Mouse (Mus musculus): ENCODE data around the gene Egflam. TPM values are rescaled to one million over a fixed set of nuclear protein-coding genes. Genes with fewer than 3 reads are reported as not detected.

Egflam gene
- polyA plus RNA-seq, 1 experiment from 2014 or later: 8.8 TPM

DNA sequence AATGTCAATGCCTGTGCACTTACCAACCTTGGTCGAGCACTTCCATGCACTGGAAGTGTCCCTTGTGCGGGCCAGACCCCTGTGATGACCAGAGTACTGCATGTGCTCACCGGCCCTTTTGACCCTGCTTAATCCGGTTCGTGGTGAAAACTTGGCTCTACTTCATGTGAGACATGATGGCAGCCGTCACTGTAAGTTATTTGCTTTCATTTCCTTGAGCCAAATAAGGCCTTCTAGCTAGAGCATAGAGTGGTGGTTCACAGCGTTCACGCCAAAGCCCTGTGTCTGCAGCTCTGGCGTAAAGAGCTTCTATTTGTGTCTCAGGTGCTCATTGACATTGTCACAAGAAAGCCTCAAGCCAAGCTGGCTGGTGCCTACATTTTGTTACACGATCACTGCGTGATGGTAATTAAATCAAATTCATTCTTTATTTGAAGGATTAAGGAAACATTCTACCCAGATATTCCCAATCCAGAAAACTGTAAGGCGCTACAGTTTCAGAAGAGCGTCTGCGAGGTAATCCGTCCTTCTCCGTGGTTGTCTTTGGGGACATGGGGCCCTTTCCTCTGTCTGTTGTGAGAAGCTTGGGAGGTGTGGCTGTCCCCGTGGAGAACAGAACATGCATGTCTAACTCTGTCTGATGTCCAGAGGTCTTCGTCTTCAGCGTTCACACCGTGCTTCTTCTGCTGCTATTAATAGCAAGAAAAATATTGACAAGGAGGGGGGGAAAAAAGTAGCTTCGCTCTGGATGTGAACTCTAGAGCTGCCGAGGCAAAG is 208.3 kb downstream of the Egflam start:
- no peak overlapping the region for H3K4me2 ChIP-seq

DNA sequence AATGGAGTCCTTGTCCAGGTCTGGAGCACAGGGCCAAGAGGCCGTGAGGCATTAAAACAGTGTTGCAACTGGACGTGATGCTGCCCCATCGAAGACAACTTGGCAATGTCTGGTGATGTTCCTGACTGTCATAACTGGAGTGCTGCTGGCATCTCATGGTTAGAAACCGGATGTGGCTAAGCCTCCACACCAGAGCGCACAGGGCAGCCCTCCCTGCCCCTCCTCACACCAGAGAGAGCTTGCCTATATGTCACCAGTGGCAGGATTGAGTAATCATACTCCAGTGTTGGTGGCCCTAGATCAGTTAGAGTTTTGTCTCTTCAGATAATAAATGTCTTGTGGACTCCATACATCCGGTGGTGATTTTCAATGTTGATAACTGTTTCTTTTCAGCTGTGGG is 210.5 kb downstream of the Egflam start:
- H3K9ac ChIP-seq: no peak overlapping the region
- no peak overlapping the region for H3K4me3 ChIP-seq (replicated peaks)
- H3K4me2 ChIP-seq: no peak overlapping the region
- H3K36me3 ChIP-seq (replicated peaks): no peaks in the 10 kb centered on the region; the same call in 1 of the 2 replicates
- no peaks in the 10 kb centered on the region for H3K9me3 ChIP-seq
- 85% methylated on average over 6 of the region's 6 CpGs for WGBS
- ATAC-seq (ENCODE audit: low FRiP score): no peak
- no peaks in the 10 kb centered on the region for H3K4me1 ChIP-seq
- H3K27me3 ChIP-seq: no peaks in the 10 kb centered on the region
- H3K27ac ChIP-seq: no peak overlapping the region

More for the DNA sequence above, 208.3 kb downstream of the Egflam start:
- Histone ChIP-seq H3K9me3 (no peaks in the 10 kb centered on the region), H3K9ac (no peak overlapping the region), H3K36me3 (replicated peaks) (no peaks in the 10 kb centered on the region; the same call in 1 of the 2 replicates), H3K27me3 (no peaks in the 10 kb centered on the region), H3K4me3 (replicated peaks) (no peak overlapping the region), H3K27ac (no peak overlapping the region), H3K4me1 (peaks cover 15% of the 10 kb centered on the region)
- no peak for ATAC-seq (ENCODE audit: low FRiP score)
- whole genome bisulfite sequencing: 95% methylated on average over 22 of the region's 22 CpGs

DNA sequence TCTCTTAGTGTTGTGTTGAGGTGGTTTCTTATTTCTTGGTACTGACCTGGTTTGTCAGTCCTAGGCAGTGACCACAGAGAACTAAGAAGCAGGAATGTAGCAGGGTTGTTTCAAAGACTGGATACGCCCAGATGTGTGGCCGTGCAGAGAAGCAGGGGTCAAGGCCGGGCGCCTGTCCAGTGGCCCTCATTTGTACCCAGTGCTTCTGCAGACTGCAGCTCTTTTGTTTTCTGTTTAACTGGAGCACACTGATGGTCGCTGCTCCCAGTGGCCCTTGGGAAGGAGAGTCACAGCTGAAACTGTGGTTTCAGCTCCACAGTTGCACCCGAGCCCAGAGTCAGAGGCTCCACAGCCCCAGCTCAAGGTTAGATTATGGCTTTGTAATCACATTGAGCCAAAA is 217.6 kb downstream of the Egflam start:
- no peaks in the 10 kb centered on the region for H3K9me3 ChIP-seq
- WGBS: 64% methylated on average over 6 of the region's 6 CpGs
- no peak overlapping the region for H3K4me3 ChIP-seq (replicated peaks)
- H3K9ac ChIP-seq: no peak overlapping the region
- no peaks in the 10 kb centered on the region for H3K27me3 ChIP-seq
- no peak overlapping the region for H3K27ac ChIP-seq
- no peaks in the 10 kb centered on the region for H3K4me1 ChIP-seq
- H3K36me3 ChIP-seq (replicated peaks): no peaks in the 10 kb centered on the region
- no peak overlapping the region for H3K4me2 ChIP-seq
- no peak for ATAC-seq (ENCODE audit: low FRiP score)

DNA sequence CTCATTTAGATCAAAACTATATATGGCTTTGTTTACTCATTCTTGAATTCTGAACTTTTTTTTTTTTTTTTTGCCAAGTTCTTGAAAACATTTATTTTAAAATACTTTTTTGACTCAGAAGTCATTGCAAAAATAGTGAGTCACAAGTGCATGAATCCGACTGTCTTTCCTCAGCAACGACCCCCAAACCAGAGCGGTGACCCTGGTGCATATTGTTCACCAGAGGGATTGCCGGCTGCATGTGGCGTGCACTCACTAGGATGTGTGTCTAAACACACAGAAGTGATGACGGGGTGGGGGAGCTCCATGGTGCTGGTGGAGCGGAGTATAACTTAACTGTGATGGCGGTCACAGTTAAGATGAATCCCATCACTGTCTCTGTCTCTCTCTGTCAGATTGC is 224.4 kb downstream of the Egflam start:
- no peak overlapping the region for H3K4me2 ChIP-seq
- H3K4me3 ChIP-seq (replicated peaks): no peak overlapping the region
- no peak for ATAC-seq (ENCODE audit: low FRiP score)
- no peaks in the 10 kb centered on the region for H3K27me3 ChIP-seq
- no peaks in the 10 kb centered on the region for H3K4me1 ChIP-seq
- no peak overlapping the region for H3K27ac ChIP-seq
- H3K36me3 ChIP-seq (replicated peaks): no peaks in the 10 kb centered on the region
- no peaks in the 10 kb centered on the region for H3K9me3 ChIP-seq
- no peak overlapping the region for H3K9ac ChIP-seq
- WGBS: 87% methylated on average over 8 of the region's 8 CpGs

DNA sequence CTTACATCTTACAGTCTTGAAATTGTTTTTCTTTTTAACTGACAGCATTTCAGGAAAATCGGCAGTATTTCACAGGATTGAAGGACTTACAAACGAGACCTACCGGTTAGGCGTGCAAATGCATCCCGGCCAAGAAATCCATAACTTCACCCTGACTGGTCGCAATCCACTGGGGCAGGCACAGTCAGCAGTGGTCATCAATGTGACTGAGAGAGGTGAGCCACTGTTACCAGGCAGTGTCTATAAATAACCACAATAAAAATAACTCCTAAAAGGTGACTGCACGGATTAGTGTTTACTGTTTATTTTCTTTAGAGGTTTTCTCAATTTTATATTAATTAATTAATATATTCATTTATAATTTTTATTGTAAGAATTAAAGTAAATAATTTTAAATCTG is 224.8 kb downstream of the Egflam start:
- no peaks in the 10 kb centered on the region for H3K9me3 ChIP-seq
- H3K27ac ChIP-seq: no peak overlapping the region
- H3K4me3 ChIP-seq (replicated peaks): no peak overlapping the region
- no peak for ATAC-seq (ENCODE audit: low FRiP score)
- no peak overlapping the region for H3K4me2 ChIP-seq
- no peak overlapping the region for H3K9ac ChIP-seq
- WGBS: 93% methylated on average over 7 of the region's 7 CpGs
- H3K27me3 ChIP-seq: no peaks in the 10 kb centered on the region
- H3K36me3 ChIP-seq (replicated peaks): no peaks in the 10 kb centered on the region
- H3K4me1 ChIP-seq: no peaks in the 10 kb centered on the region

DNA sequence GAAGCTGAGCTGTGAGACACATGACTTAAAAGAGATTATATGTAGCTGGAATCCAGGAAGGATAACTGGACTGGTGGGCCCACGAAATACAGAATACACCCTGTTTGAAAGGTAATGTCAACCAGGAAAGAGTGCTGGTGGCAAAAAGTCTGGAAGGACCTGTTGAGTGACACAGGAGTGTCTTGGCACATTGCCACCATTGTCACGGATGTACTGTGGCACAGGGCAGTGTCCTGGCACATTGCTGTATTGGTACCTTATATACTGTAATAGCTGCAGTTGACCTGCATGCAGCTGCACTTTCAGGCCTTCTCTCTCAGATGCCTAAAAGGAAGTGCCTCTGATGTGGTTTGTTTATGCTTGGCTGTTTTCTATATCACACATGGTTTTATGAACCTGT is 225.3 kb downstream of the Egflam start:
- no peaks in the 10 kb centered on the region for H3K9me3 ChIP-seq
- no peaks in the 10 kb centered on the region for H3K27me3 ChIP-seq
- ATAC-seq (ENCODE audit: low FRiP score): no peak
- WGBS: 78% methylated on average over 2 of the region's 2 CpGs
- no peaks in the 10 kb centered on the region for H3K36me3 ChIP-seq (replicated peaks)
- H3K4me2 ChIP-seq: no peak overlapping the region
- no peak overlapping the region for H3K27ac ChIP-seq
- H3K4me3 ChIP-seq (replicated peaks): no peak overlapping the region
- H3K4me1 ChIP-seq: no peaks in the 10 kb centered on the region
- H3K9ac ChIP-seq: no peak overlapping the region

DNA sequence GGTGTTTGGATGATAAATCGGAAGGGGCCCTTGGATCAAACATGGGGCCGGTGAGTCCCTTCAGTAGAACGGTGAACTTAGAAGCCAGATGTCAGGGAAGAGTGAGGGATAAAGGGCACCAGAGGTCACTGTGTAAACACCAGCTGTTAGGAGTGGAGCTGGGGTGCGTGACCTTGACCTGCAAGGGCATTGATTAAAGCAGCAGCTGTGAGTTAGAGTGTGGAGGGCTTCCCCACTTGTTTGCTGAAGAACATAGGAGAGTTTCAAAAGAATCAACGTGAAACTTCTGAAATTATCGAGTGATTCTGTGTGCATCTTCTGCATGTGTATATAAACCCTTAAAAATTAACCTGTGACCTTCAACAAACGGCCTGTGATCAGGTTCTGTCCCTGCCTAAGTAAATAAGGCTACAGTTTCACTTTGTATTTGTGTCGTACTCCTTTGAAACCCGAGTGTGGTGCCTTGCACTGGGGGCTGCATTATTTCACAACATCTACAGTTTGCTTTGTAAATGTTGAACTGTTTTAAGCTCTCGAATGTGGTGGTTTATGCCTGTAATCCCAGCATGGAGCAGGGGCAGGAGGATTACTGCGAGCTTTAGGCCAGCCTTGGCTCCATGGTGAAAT is 230.2 kb downstream of the Egflam start:
- no peaks in the 10 kb centered on the region for H3K4me1 ChIP-seq
- no peak overlapping the region for H3K4me3 ChIP-seq (replicated peaks)
- ATAC-seq (ENCODE audit: low FRiP score): no peak
- no peaks in the 10 kb centered on the region for H3K27me3 ChIP-seq
- no peaks in the 10 kb centered on the region for H3K36me3 ChIP-seq (replicated peaks)
- no peak overlapping the region for H3K4me2 ChIP-seq
- no peaks in the 10 kb centered on the region for H3K9me3 ChIP-seq
- H3K9ac ChIP-seq: no peak overlapping the region
- WGBS: 74% methylated on average over 11 of the region's 11 CpGs
- no peak overlapping the region for H3K27ac ChIP-seq

DNA sequence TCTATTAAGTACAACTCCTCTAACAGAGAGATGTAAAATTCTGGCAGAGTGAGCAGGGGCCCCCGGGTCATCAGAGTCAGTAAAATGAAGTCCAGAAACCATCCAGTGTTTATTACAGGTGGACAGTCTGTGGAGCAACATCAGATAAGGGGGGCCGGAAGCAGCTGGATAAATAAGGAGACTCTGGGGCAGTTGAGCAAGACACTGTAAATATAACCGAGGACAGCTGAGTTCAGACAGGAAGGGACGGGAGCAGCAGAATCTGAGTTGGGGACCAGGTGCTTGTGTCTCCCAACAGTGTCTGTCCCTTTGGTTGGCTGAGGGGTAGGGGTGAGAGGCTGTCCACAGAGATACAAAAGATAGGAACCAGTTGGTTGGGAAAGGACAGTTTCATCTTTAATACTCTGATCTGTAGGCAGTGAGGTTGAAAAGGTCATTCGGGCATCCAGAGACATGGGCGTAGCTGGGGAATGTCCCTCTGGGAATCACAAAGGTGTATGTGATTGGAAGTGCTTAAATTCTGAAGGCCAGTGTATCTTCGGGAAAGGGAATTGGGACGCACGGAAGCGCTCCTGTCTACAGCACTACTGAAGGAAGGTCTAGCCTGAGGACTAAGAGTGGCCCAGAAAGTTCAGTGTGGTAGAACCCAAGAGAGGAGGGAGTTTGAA is 230.8 kb downstream of the Egflam start:
- H3K4me1 ChIP-seq: no peaks in the 10 kb centered on the region
- WGBS: 88% methylated on average over 10 of the region's 10 CpGs
- no peak overlapping the region for H3K4me3 ChIP-seq (replicated peaks)
- no peaks in the 10 kb centered on the region for H3K27me3 ChIP-seq
- H3K27ac ChIP-seq: no peak overlapping the region
- H3K4me2 ChIP-seq: no peak overlapping the region
- H3K9ac ChIP-seq: no peak overlapping the region
- ATAC-seq (ENCODE audit: low FRiP score): no peak
- H3K36me3 ChIP-seq (replicated peaks): no peaks in the 10 kb centered on the region
- no peaks in the 10 kb centered on the region for H3K9me3 ChIP-seq

DNA sequence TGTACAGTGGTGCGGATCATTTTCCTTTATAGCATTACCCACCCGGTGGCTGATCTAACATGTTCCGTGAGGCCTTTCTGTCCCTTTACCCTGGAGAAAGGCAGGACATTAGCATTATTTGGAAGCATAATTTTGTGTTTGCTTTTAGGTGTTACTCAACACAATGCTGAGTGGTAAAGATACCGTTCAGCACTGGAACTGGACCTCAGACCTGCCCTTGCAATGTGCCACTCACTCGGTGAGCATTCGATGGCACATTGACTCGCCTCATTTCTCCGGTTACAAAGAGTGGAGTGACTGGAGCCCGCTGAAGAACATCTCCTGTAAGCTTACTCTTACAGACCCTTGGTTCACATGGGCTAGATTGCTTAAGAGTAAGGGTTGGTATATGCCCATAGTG is 231.5 kb downstream of the Egflam start:
- Histone ChIP-seq H3K4me1 (no peaks in the 10 kb centered on the region), H3K9ac (no peak overlapping the region), H3K27ac (no peak overlapping the region), H3K27me3 (no peaks in the 10 kb centered on the region), H3K4me3 (replicated peaks) (no peak overlapping the region), H3K36me3 (replicated peaks) (no peaks in the 10 kb centered on the region), H3K9me3 (no peaks in the 10 kb centered on the region), H3K4me2 (no peak overlapping the region)
- no peak for ATAC-seq (ENCODE audit: low FRiP score)
- WGBS: 91% methylated on average over 9 of the region's 9 CpGs

DNA sequence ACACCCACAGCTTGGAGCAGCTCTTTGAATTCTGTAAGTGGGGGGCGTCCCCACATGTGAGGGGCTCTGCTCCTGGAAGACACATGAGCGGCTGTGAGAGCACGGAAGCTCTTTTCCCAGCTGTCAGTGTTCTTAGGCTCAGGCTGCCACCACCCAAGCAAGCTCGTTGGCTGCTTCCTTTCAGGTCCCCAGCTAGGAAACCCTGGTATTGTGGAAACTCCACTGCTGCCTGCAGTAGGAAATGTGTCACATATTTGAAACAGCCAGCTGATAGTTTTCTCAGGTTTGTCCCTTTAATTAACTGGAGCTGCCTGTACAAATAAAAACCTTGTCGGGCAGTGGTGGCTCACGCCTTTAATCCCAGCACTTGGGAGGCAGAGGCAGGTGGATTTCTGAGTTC is 234.3 kb downstream of the Egflam start:
- no peaks in the 10 kb centered on the region for H3K36me3 ChIP-seq (replicated peaks)
- H3K4me2 ChIP-seq: no peak overlapping the region
- WGBS: 71% methylated on average over 6 of the region's 6 CpGs
- H3K4me1 ChIP-seq: no peaks in the 10 kb centered on the region
- ATAC-seq (ENCODE audit: low FRiP score): no peak
- H3K9ac ChIP-seq: no peak overlapping the region
- no peak overlapping the region for H3K27ac ChIP-seq
- H3K4me3 ChIP-seq (replicated peaks): no peak overlapping the region
- no peaks in the 10 kb centered on the region for H3K27me3 ChIP-seq
- no peaks in the 10 kb centered on the region for H3K9me3 ChIP-seq

DNA sequence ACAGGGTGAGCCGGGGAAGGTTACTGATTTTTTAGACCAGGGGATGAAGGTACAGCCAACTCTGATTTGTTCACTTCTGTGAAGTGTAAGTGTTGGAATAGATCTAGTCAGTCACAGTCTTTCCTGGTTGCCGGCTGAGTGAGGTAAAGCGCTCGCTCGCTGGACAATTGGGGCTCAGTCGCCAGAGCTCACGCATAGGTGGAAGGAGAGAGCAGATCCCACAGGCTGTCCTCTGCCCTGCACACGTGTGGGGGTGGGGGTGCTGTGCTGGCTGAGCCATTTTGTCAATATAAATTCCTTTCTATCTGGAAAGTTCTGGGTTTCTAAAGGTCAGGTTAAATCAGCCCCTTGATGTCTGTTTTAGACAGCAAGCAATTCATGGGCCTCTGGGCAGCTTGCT is 237.9 kb downstream of the Egflam start:
- Histone ChIP-seq H3K27me3 (no peaks in the 10 kb centered on the region), H3K36me3 (replicated peaks) (no peaks in the 10 kb centered on the region), H3K4me1 (no peaks in the 10 kb centered on the region), H3K9ac (no peak overlapping the region), H3K4me2 (no peak overlapping the region), H3K27ac (no peak overlapping the region), H3K9me3 (no peaks in the 10 kb centered on the region), H3K4me3 (replicated peaks) (no peak overlapping the region)
- no peak for ATAC-seq (ENCODE audit: low FRiP score)
- WGBS: 87% methylated on average over 8 of the region's 8 CpGs

DNA sequence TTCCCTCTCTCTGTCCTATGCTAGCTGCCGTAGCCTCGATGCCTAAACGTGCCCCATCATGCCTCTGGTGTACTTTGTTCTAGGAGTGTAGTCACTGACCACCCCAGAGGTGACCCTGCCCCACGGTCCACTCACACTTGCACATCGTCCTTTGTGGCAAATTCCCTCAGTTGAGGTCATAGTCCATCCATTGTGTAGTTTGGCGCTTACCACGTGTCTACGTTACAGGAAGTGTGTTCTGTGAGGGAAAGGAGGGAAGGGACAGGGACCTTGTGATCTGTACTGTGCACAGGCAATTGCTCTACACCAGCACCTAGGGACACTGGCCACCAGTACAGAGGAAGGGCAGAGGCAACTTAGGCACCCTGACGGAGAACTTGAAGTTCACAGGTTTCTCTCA is 238.3 kb downstream of the Egflam start:
- no peak overlapping the region for H3K4me2 ChIP-seq
- H3K27ac ChIP-seq: no peak overlapping the region
- H3K9ac ChIP-seq: no peak overlapping the region
- no peaks in the 10 kb centered on the region for H3K4me1 ChIP-seq
- no peaks in the 10 kb centered on the region for H3K27me3 ChIP-seq
- 89% methylated on average over 9 of the region's 9 CpGs for WGBS
- no peaks in the 10 kb centered on the region for H3K36me3 ChIP-seq (replicated peaks)
- H3K4me3 ChIP-seq (replicated peaks): no peak overlapping the region
- ATAC-seq (ENCODE audit: low FRiP score): no peak
- H3K9me3 ChIP-seq: no peaks in the 10 kb centered on the region
